Mouse (Mus musculus) CD8-positive naive resting alpha-beta T cell, adult 2 months (primary cell): Measurements from ENCODE around the gene Zfp691.

ENCODE experiments used
- DNase-seq, 2 experiments: peaks; one replicate each; pipeline ENCODE4 v3.0.0; 2022; ENCODE audit warnings: low read depth in 2 of 2, low spot score in 2 of 2

Zfp691 gene

GRCm38 (mm10) chr4:119172919-119173650, 910 bp downstream of the Zfp691 start:
- peak in 1 of 2 experiments; percentile 11 for DNase-seq

GRCm38 (mm10) chr4:119167663-119168062, 6.3 kb downstream of the Zfp691 start:
- peak; percentile 80 to 83 for DNase-seq

- no peak for DNase-seq
Measured at GRCm38 (mm10) chr4:119167068-119167467, 6.9 kb downstream of the Zfp691 start.

DNA sequence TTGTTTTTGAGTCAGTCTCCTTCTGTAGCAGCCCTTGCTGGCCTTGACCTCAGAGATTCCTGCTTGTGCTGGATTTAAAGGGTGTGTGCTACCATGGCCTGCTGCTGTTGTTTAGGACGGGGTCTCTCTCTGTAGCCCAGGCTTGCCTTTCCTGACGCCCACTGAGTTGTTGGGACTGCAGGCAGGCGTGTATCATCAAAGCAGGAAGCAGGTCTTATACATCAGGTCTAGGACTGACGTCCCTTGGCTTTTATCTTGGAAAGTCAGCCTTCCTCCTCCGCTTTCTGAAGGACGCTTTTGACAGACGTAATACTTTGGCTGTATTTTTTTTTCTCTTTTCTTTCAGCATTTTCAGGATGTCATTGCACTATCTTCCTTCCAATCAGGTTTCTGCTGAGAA, 8.1 kb downstream of the Zfp691 start:
- DNase-seq: no peak

- DNase-seq: no peak
Measured at GRCm38 (mm10) chr4:119162990-119163389, 11.0 kb downstream of the Zfp691 start.

DNA sequence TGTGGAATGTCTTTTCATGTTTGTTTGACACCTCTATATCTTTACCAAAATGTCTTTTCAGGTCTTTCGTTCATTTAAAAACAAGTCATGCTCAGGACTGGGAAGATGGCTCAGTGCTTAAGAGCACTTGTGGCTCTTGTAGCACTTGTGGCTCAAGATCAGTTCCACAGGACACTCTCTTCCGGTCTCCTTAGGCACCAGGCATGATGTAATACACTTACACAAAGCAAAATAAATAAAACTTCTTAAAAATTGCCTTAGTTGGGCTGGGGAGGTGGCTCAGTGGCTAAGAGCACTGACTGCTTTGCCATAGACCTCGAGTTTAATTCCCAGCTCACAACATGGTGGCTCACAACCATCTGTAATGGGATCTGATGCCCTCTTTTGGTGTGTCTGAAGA, 12.6 kb downstream of the Zfp691 start:
- DNase-seq: no peak

DNA sequence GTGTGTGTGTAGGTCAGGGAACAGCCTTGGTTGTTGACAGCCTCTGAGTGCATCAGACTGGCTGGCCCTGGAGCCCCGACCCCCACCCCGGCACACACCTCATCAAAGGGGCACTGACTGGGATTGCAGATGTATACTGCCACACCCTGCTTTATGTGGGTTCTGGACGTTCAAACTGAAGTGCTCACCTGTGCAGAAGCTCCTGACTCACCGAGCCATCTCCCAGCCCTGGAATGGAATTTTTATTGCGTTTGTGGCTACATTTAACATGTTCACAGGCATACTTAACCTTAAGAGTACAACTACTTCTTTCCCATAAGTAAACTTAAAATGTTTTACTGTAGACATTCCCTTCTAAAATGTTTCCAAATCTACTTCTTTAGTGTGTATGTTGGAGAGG, 16.1 kb downstream of the Zfp691 start:
- no peak for DNase-seq

DNA sequence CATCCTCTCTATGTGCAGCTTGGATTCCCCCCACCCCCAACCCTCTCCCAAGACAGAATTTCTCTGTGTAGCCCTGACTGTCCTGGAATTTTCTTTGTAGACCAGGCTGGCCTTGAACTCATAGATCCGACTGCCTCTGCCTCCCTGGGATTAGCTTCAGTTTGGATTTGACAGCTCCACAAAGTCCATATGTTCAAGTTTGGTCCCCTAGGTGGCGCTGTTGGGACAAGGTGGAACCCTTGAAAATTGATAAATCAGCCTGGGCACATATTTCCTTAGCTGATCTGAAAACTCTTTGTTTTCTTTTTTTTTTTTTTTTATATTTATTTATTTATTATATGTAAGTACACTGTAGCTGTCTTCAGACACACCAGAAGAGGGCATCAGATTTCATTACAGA, 16.8 kb downstream of the Zfp691 start:
- peak; percentile 51 to 74 for DNase-seq

- DNase-seq: no peak
Measured at GRCm38 (mm10) chr4:119148741-119149140, 25.3 kb downstream of the Zfp691 start.

DNA sequence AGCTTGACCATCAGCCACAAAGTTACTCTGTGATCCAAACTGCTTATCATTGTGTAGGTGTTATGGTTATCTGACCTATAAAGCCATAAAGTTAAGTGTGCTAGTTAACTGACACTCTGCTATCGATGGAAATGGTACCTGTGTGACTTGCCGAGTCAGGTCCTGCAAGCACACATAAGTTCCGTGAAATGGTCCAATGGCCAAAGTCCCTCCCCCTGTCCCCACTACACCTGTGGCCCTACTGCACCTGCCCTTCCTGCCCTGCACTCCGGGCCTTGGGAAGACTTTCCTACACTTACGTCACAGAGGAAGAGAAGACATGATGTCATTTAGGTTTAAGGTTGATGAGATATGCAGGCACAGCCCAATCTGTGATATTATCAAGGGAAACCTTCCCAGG, 26.6 kb downstream of the Zfp691 start:
- no peak for DNase-seq

GRCm38 (mm10) chr4:119146816-119147215, 27.2 kb downstream of the Zfp691 start:
- no peak for DNase-seq

DNA sequence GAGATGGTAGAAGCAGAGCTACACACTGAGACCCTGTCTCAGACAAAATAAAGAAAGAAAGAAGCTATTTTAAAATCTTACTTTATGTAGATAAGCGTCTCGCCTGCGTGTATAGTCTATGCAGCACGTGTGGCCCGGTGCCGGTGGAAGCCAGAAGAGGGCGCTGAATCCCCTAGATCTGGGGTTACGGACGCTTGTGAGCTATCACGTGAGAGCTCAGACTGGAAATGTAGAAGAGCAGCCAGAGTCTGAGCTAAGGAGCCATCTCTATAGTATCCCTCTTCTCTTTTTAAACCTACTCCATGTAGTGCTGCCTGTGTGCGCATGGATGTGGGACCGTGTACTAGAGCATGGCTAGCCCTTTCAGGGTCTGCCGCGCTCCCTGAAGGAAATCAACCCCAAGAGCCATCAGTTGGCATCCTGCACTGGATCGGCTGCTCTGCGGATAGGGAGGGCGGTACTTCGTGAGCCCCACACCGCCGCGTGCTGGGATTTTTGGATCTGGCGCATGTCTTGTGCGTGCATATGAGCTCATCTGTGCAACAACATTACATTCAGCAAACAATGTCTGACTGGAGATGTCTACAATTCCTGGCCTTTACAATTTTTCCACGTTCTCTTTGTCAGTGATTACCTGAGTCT, 31.6 kb downstream of the Zfp691 start:
- peak in 1 of 2 experiments; percentile 11 for DNase-seq

GRCm38 (mm10) chr4:119141191-119141590, 32.8 kb downstream of the Zfp691 start:
- DNase-seq: no peak

DNA sequence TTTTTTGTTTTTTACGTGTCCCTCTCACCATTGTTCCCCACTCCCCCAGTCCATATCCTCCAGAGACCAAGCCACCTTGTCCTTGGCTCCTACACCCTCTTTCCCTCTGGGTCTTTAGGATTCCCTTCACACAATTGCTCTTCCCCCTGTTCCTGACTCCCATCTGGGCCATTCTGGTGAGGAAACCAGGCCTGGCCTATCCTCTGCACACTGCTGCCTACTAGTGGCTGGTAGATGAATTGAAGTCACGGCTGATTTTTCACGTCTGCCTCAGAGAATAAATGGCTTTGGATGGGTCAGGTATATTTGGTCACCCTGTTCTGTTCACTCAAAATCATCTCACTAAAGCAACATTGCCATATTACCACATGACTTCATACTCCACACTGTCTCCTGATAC, 33.9 kb downstream of the Zfp691 start:
- DNase-seq: peak; percentile 39 to 40

- DNase-seq: no peak
Measured at GRCm38 (mm10) chr4:119138776-119139175, 35.2 kb downstream of the Zfp691 start.

GRCm38 (mm10) chr4:119138171-119138570, 35.8 kb downstream of the Zfp691 start:
- no peak for DNase-seq

DNA sequence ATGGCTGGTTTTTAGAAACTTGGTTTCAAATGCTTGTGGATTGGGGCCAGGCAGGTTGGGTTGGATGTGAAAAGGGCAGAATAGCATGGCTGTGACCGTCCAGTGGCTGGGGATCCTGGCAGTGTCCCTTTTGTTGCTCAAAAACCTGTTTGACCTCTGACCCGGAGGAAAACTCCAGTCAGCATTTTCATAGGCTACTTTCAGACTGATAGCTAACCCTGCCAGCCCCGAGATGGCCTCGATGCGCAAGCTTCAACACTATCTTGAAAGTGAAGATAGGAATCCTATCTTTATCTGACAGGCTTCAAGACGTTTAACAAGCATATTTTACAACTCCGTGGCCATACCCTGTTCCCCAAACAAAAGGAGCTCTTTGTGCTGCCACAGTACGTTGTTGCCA, 36.7 kb downstream of the Zfp691 start:
- no peak for DNase-seq

DNA sequence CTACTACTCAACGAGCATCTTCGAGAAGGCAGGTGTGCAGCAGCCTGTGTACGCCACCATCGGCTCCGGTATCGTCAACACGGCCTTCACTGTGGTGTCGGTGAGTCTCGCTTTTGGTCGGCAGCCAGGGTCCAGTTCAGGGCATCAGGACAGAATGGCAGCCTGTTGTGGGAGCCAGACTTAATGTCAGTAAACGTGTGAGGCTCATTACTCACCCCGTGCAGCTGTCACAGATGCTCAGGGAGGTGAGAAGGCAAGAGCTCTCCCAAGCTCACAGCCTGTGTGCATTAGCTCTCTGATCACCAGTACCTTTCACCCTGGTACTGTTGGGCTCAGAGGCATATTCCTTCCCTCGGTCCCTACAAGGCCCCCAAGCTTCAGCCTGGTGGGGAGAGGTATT, 40.1 kb downstream of the Zfp691 start:
- DNase-seq: no peak

GRCm38 (mm10) chr4:119133306-119133705, 40.7 kb downstream of the Zfp691 start:
- no peak for DNase-seq

GRCm38 (mm10) chr4:119131189-119131910, 42.6 kb downstream of the Zfp691 start:
- no peak for DNase-seq

DNA sequence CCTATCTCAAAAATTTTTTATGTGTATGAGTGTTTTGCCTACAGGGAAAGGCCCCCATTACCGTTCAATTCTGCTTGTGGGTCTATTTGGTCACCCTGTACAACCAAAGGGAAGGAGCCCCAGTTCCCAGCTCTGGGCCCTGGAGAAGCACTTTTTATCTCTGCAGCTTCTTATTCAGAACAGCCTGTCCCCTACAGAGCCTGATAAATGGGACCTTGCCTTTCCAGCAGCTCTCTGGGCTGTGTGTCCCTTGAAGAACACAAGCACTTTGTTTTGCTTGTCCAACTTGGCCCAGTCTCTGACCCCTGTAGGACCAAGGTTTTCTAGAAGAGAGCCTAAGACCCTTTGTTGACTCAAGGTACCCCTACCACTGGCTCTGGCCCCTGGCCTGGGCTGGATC, 44.9 kb downstream of the Zfp691 start:
- no peak for DNase-seq

DNA sequence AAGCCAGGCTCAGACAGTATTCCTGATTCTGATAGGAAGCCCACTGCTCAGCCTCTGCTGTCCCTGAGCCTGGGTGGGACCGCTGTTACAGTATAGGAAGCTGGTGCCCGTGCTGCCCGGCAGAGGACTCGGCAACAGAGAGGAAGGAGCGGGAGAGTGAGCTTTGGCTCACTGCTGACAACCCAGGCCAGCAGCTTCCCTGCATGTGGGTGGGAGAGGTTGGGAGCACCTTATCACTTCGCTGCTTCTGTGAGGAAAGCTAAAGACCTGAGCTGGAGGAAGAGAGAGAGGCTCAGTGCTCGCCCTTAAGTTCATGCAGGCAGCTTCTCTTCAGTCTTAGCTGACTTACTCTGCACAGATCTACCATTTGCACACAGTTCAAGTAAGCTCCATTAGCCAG, 45.4 kb downstream of the Zfp691 start:
- DNase-seq: no peak
